ENCODE assay signal across 22 mouse cellular contexts in genomic region chr11:63942177-63942576, GRCm38 (mm10). TPM values are rescaled to one million over a fixed set of nuclear protein-coding genes. Genes with fewer than 3 reads are reported as not detected.
DNase-seq lines count a peak whose midpoint lies in the region; ATAC-seq and TF ChIP-seq lines count a peak whose summit lies in the region.
"Had no signal": no experiment of that assay in that cellular context is flagged by ENCODE, and none has a peak within 500 bp of the region (broad histone marks: within the 10 kb centered on the region; RNA-seq: fewer than 3 reads in every experiment).

No protein-coding gene starts in this region.

- 66% methylated on average over 8 of the region's 8 CpGs for WGBS in stomach, postnatal 0 days

- peak; percentile 80; the same call in 1 of the 2 replicates for ATAC-seq in stomach, postnatal 0 days (ENCODE audit: low FRiP score, low TSS enrichment)
- ATAC-seq: forebrain, embryonic 14.5 days; hindbrain, embryonic 16.5 days had no signal

- H3K4me3 ChIP-seq in stomach, postnatal 0 days (ENCODE audit: low read depth, low read length): no peak overlapping the region
- no peak overlapping the region for H3K4me3 ChIP-seq in layer of hippocampus, adult 2 months
- H3K4me3 ChIP-seq: embryonic facial prominence, embryonic 10.5 days; forebrain, embryonic 10.5 days; gastrocnemius, adult 2 months; heart, embryonic 10.5 days; hindbrain, embryonic 12.5 days had no signal

- H3K4me1 ChIP-seq in stomach, postnatal 0 days (replicated peaks; ENCODE audit: control insufficient read depth, insufficient read depth): no peaks in the 10 kb centered on the region
- H3K4me1 ChIP-seq: embryonic facial prominence, embryonic 10.5 days; forebrain, embryonic 10.5 days; hindbrain, embryonic 12.5 days had no signal

- H3K36me3 ChIP-seq in stomach, postnatal 0 days (ENCODE audit: control insufficient read depth, insufficient read depth, low read length): no peaks in the 10 kb centered on the region
- H3K36me3 ChIP-seq: embryonic facial prominence, embryonic 10.5 days; forebrain, embryonic 10.5 days; heart, embryonic 10.5 days; hindbrain, embryonic 12.5 days had no signal

- H3K27ac ChIP-seq in stomach, postnatal 0 days (replicated peaks): no peak overlapping the region
- H3K27ac ChIP-seq in layer of hippocampus, adult 2 months: no peak overlapping the region
- H3K27ac ChIP-seq: embryonic facial prominence, embryonic 10.5 days; forebrain, embryonic 10.5 days; gastrocnemius, adult 2 months; heart, embryonic 10.5 days; hindbrain, embryonic 12.5 days had no signal

- DNase-seq in 416B (ENCODE audit: low read depth): peak; percentile 3
- peak; percentile 47 for DNase-seq in fat pad, adult 2 months (ENCODE audit: extremely low read depth, low read depth, low spot score)
- peak; percentile 37 for DNase-seq in lung, postnatal 10 days
- no peak for DNase-seq in stomach, postnatal 0 days (ENCODE audit: low spot score)
- DNase-seq in heart, adult 18-20 months: no peak
- no peak for DNase-seq in MN1 (ENCODE audit: low spot score)
- no peak for DNase-seq in layer of hippocampus, adult 2 months (ENCODE audit: low spot score in 2 of 2)
- DNase-seq: adrenal gland, postnatal 10 days; cerebellum, adult 11-12 months; cerebellum, adult 9-10 months; cerebellum, postnatal 36 days; gastrocnemius, adult 2 months; gastrocnemius, postnatal 25 days; heart, adult 11 months; heart, postnatal 10 days; heart, postnatal 4 days had no signal

- no peaks in the 10 kb centered on the region for H3K9me3 ChIP-seq in stomach, postnatal 0 days (ENCODE audit: control insufficient read depth, low read length)
- H3K9me3 ChIP-seq: embryonic facial prominence, embryonic 10.5 days; forebrain, embryonic 10.5 days; heart, embryonic 10.5 days; hindbrain, embryonic 12.5 days had no signal

- no peak for TF ChIP-seq EP300 in stomach, postnatal 0 days (optimal IDR thresholded peaks at IDR 0.05)

- no peak for TF ChIP-seq CTCF in stomach, postnatal 0 days (IDR thresholded peaks at IDR 0.05; ENCODE audit: low read depth)
- TF ChIP-seq CTCF in layer of hippocampus, adult 2 months (conservative IDR thresholded peaks at IDR 0.05): no peak

- H3K9ac ChIP-seq in stomach, postnatal 0 days (ENCODE audit: low read length): no peak overlapping the region
- H3K9ac ChIP-seq: hindbrain, embryonic 12.5 days had no signal

- H3K27me3 ChIP-seq in stomach, postnatal 0 days (ENCODE audit: control insufficient read depth, insufficient read depth, low read length): no peaks in the 10 kb centered on the region

- no peak overlapping the region for H3K4me2 ChIP-seq in stomach, postnatal 0 days (replicated peaks; ENCODE audit: low read depth)
- H3K4me2 ChIP-seq: hindbrain, embryonic 12.5 days had no signal

RNA-seq across cellular contexts. Expression of gene Hs3st3b1, which starts 20.1 kb away (rescaled TPM):
- polyA plus RNA-seq in stomach, postnatal 0 days (2015; fragmentation: Nextera tagmentation; extraction: Ambion mirVana): 6.9 and 8.3 TPM in 2 replicates
- total RNA-seq in heart, adult 18-20 months (2021): 1 to 10 TPM in 1 of 2 experiments, under 1 TPM in 1; 0.79 to 1.3 TPM
- under 1 TPM; 0.26 to 0.37 TPM for total RNA-seq in layer of hippocampus, adult 2 months (2021)

Comparison
In these comparisons a context has a peak if more than half of its experiments do, and no peak if none do; other contexts are left out.
1. DNase-seq: peak in 416B (single experiment), fat pad, adult 2 months (single experiment) and lung, postnatal 10 days (single experiment); none in stomach, postnatal 0 days (single experiment), heart, adult 18-20 months (0 of 2), MN1 (single experiment) and layer of hippocampus, adult 2 months (0 of 2).